ENCODE assay signal across 8 mouse cellular contexts in the genomic region with DNA sequence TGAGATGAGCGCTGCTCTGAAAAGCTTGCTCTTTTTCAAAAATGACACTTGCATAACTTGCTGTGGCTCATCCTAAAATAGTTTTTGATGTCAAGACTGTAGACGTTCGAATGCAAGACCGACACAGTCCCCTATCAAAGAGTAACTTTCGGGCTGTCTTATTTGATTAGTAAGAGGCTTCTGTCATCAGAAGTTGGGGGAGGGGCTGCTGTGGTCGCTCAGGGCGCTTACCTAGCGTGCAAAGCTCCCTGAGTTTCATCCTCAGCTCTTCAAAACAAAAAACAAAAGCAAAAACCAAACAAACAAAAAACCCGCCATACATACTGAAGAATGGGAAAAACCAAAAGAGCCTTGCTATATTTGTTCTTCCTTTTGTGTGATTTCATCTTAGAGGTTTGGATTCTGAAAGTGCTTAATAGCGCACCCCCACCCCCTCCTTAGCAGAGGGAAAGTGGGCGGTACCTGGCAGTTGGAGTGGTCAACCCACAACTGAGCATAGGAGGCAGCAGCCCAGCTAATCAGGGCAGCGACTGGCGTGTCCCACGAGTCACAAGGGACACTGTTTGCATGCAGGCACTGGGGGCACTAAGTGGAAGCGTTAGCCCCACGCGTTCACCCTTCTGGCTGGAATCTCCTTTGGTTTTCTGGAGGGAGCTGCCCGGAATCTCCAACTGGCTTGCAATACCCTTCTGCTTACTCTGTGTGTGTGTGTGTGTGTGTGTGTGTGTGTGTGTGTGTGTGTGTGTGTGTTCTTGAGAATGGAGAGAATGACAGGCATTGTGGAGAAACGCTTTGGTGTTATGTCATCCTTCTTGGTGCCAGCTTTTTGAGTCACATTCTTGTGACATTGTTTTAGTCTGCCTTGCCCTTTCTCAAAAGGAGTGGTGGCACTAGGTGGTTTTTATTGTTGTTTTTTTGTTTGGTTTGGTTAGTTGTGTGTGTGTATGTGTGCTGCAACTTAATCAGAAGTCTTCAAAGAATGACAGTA. TPM values are rescaled to one million over a fixed set of nuclear protein-coding genes. Genes with fewer than 3 reads are reported as not detected.
DNase-seq lines count a peak whose midpoint lies in the region; ATAC-seq and TF ChIP-seq lines count a peak whose summit lies in the region.

No protein-coding gene starts in this region.

- no peaks in the 10 kb centered on the region for H3K9me3 ChIP-seq in heart, embryonic 11.5 days (replicated peaks; ENCODE audit: control insufficient read depth, low read length)
- H3K9me3 ChIP-seq in kidney, embryonic 16.5 days (ENCODE audit: low read length), result no peaks in the 10 kb centered on the region
- H3K9me3 ChIP-seq in liver, embryonic 13.5 days (replicated peaks), result no peaks in the 10 kb centered on the region
- H3K9me3 ChIP-seq in stomach, embryonic 16.5 days (replicated peaks; ENCODE audit: control insufficient read depth, low read length), result no peaks in the 10 kb centered on the region

- H3K36me3 ChIP-seq in C2C12 (ENCODE audit: control insufficient read depth, insufficient read depth), result no peaks in the 10 kb centered on the region
- no peaks in the 10 kb centered on the region for H3K36me3 ChIP-seq in heart, embryonic 11.5 days (ENCODE audit: control insufficient read depth, insufficient read depth, low read length)
- no peaks in the 10 kb centered on the region for H3K36me3 ChIP-seq in kidney, embryonic 16.5 days (ENCODE audit: insufficient read depth, low read length)
- H3K36me3 ChIP-seq in liver, embryonic 13.5 days, result no peaks in the 10 kb centered on the region
- H3K36me3 ChIP-seq in stomach, embryonic 16.5 days (ENCODE audit: control insufficient read depth, insufficient read depth, low read length), result no peaks in the 10 kb centered on the region

- H3K9ac ChIP-seq in heart, embryonic 11.5 days (ENCODE audit: low read depth, low read length), result peak overlapping the region; percentile 70
- H3K9ac ChIP-seq in kidney, embryonic 16.5 days (replicated peaks; ENCODE audit: low read length), result peak overlapping the region; percentile 65
- H3K9ac ChIP-seq in liver, embryonic 13.5 days, result peak overlapping the region; percentile 76
- H3K9ac ChIP-seq in stomach, embryonic 16.5 days (ENCODE audit: low read length), result peak overlapping the region; percentile 63

- H3K79me3 ChIP-seq in C2C12 (ENCODE audit: low read depth), result no peaks in the 10 kb centered on the region

- peak overlapping the region; percentile 44 for H3ac ChIP-seq in C2C12 (ENCODE audit: control insufficient read depth, insufficient read length, low read depth)

- H3K4me1 ChIP-seq in bone marrow, adult 2 months (ENCODE audit: control insufficient read depth, insufficient read depth, low read length), result peaks cover 2% of the 10 kb centered on the region
- H3K4me1 ChIP-seq in heart, embryonic 11.5 days (ENCODE audit: control insufficient read depth, insufficient read depth, low read length), result 0 out of 2 replicates have a peak, but pooled peaks cover 3% of the 10 kb centered on the region
- peaks cover 10% of the 10 kb centered on the region; the same call in 1 of the 2 replicates for H3K4me1 ChIP-seq in kidney, embryonic 16.5 days (ENCODE audit: insufficient read depth, low read length)
- H3K4me1 ChIP-seq in liver, embryonic 13.5 days (replicated peaks), result peaks cover 19% of the 10 kb centered on the region
- peaks cover 7% of the 10 kb centered on the region; the same call in 1 of the 2 replicates for H3K4me1 ChIP-seq in stomach, embryonic 16.5 days (ENCODE audit: control insufficient read depth, insufficient read depth, low read length)

- no peak for TF ChIP-seq POLR2A in bone marrow, adult 2 months (IDR thresholded peaks at IDR 0.05; ENCODE audit: borderline replicate concordance, control insufficient read depth, low read depth, low read length)

- peak overlapping the region; percentile 99 for H3K4me2 ChIP-seq in heart, embryonic 11.5 days
- H3K4me2 ChIP-seq in kidney, embryonic 16.5 days (replicated peaks; ENCODE audit: low read depth, low read length), result peak overlapping the region; percentile 98
- H3K4me2 ChIP-seq in liver, embryonic 13.5 days, result peak overlapping the region; percentile 99
- peak overlapping the region; percentile 100 for H3K4me2 ChIP-seq in stomach, embryonic 16.5 days (ENCODE audit: low read depth, low read length)

- no peak overlapping the region for H3K4me3 ChIP-seq in C2C12 (ENCODE audit: insufficient read depth, poor library complexity, severe bottlenecking)
- H3K4me3 ChIP-seq in bone marrow, adult 2 months (replicated peaks; ENCODE audit: control insufficient read depth, low read depth, low read length), result peak overlapping the region; percentile 73
- H3K4me3 ChIP-seq in heart, embryonic 11.5 days (ENCODE audit: low read depth, low read length), result peak overlapping the region; percentile 71
- H3K4me3 ChIP-seq in kidney, embryonic 16.5 days (ENCODE audit: low read length), result peak overlapping the region; percentile 72
- H3K4me3 ChIP-seq in liver, embryonic 13.5 days (replicated peaks), result peak overlapping the region; percentile 68
- peak overlapping the region; percentile 62 for H3K4me3 ChIP-seq in stomach, embryonic 16.5 days (replicated peaks; ENCODE audit: low read length)

- peaks cover 7% of the 10 kb centered on the region for H3K27me3 ChIP-seq in C2C12 (ENCODE audit: control insufficient read depth, insufficient read depth, insufficient read length)
- H3K27me3 ChIP-seq in heart, embryonic 11.5 days (ENCODE audit: control insufficient read depth, insufficient read depth, low read length), result no peaks in the 10 kb centered on the region
- H3K27me3 ChIP-seq in kidney, embryonic 16.5 days (ENCODE audit: insufficient read depth, low read length), result peaks cover 3% of the 10 kb centered on the region; the same call in 1 of the 2 replicates
- 0 out of 2 replicates have a peak, but pooled peaks cover 8% of the 10 kb centered on the region for H3K27me3 ChIP-seq in liver, embryonic 13.5 days
- H3K27me3 ChIP-seq in stomach, embryonic 16.5 days (ENCODE audit: control insufficient read depth, insufficient read depth, low read length), result no peaks in the 10 kb centered on the region

- DNase-seq in liver, embryonic 13.5 days, result peak; percentile 50
- peak; percentile 35 for DNase-seq in neural tube, embryonic 10.5 days (ENCODE audit: extremely low spot score, low spot score)

- TF ChIP-seq CTCF in C2C12 (IDR thresholded peaks at IDR 0.05; ENCODE audit: control insufficient read depth, insufficient read depth, insufficient read length), result no peak
- no peak for TF ChIP-seq CTCF in bone marrow, adult 2 months (IDR thresholded peaks at IDR 0.05; ENCODE audit: control insufficient read depth, insufficient read depth, low read length)

- peak overlapping the region; percentile 65; the same call in 1 of the 2 replicates for H3K27ac ChIP-seq in bone marrow, adult 2 months (ENCODE audit: control insufficient read depth, insufficient read depth, low read depth, low read length, poor library complexity)
- H3K27ac ChIP-seq in heart, embryonic 11.5 days (ENCODE audit: low read depth, low read length), result peak overlapping the region; percentile 75; the same call in 1 of the 2 replicates
- no peak overlapping the region for H3K27ac ChIP-seq in kidney, embryonic 16.5 days (ENCODE audit: low read length)
- H3K27ac ChIP-seq in liver, embryonic 13.5 days, result peak overlapping the region; percentile 55; the same call in 1 of the 2 replicates
- peak overlapping the region; percentile 21; the same call in 1 of the 2 replicates for H3K27ac ChIP-seq in stomach, embryonic 16.5 days (ENCODE audit: low read length)

- WGBS in bone marrow, adult 2 months, result under 1% methylated on average over 19 of the region's 19 CpGs
- 1% methylated on average over 19 of the region's 19 CpGs for whole genome bisulfite sequencing in heart, embryonic 11.5 days (ENCODE audit: insufficient replicate concordance)
- WGBS in kidney, embryonic 16.5 days, result 3% methylated on average over 19 of the region's 19 CpGs
- 4% methylated on average over 19 of the region's 19 CpGs for WGBS in liver, embryonic 13.5 days (ENCODE audit: insufficient replicate concordance)
- WGBS in stomach, embryonic 16.5 days, result 3% methylated on average over 19 of the region's 19 CpGs

- ATAC-seq in erythroblast, adult 5-6 weeks (replicated peaks; ENCODE audit: low FRiP score, poor library complexity, severe bottlenecking), result peak; percentile 56
- ATAC-seq in heart, embryonic 11.5 days (replicated peaks; ENCODE audit: insufficient number of reproducible peaks, low FRiP score, low TSS enrichment), result peak; percentile 52; the same call in 1 of the 2 replicates
- ATAC-seq in kidney, embryonic 16.5 days (ENCODE audit: low FRiP score, low TSS enrichment), result peak; percentile 69
- peak; percentile 31; the same call in 1 of the 2 replicates for ATAC-seq in liver, embryonic 13.5 days (ENCODE audit: low read depth)
- peak; percentile 25; the same call in 1 of the 2 replicates for ATAC-seq in stomach, embryonic 16.5 days (ENCODE audit: insufficient read depth, low FRiP score)

- H3K79me2 ChIP-seq in C2C12 (ENCODE audit: control insufficient read depth, insufficient read depth), result no peaks in the 10 kb centered on the region

TF ChIP-seq in C2C12, 6 proteins besides CTCF, POLR2A, EP300 and RAD21 (continues in another document):
- no peak for TF ChIP-seq MYOD1 (IDR thresholded peaks at IDR 0.05; ENCODE audit: control insufficient read depth, insufficient read length, low read depth)
- no peak for TF ChIP-seq USF1 (IDR thresholded peaks at IDR 0.05; ENCODE audit: low read depth)

RNA-seq across cellular contexts. Expression of a gene that starts 1.0 kb away (rescaled TPM):
- polyA plus RNA-seq in C2C12 (2012; fragmentation: generic; extraction: Trizol), result 7.0 TPM
- 31.7 and 64.9 TPM in 2 replicates for polyA plus RNA-seq in bone marrow, adult 2 months (2011; ENCODE audit: insufficient read depth, insufficient read length, low replicate concordance, missing spikeins)
- 34.9 and 82.2 TPM in 2 replicates for total RNA-seq in erythroblast, adult 5-6 weeks (2015; ENCODE audit: low replicate concordance)
- total RNA-seq in erythroblast, adult 5-6 weeks (2017; ENCODE audit: low replicate concordance), result 82.6 and 96.5 TPM in 2 replicates
- 54.0 and 59.5 TPM in 2 replicates for polyA plus RNA-seq in heart, embryonic 11.5 days (2014; fragmentation: Nextera tagmentation; extraction: Ambion mirVana)
- 48.4 and 58.8 TPM in 2 replicates for polyA plus RNA-seq in kidney, embryonic 16.5 days (2015; fragmentation: Nextera tagmentation; extraction: Ambion mirVana)
- polyA plus RNA-seq in liver, embryonic 13.5 days (2015; fragmentation: Nextera tagmentation; extraction: Ambion mirVana), result 16.7 and 22.3 TPM in 2 replicates
- polyA plus RNA-seq in stomach, embryonic 16.5 days (2015; fragmentation: Nextera tagmentation; extraction: Ambion mirVana), result 44.4 and 51.6 TPM in 2 replicates

RNA-seq across cellular contexts. Expression of a gene that starts 36.4 kb away (rescaled TPM):
- 12.6 TPM for polyA plus RNA-seq in C2C12 (2012; fragmentation: generic; extraction: Trizol)
- 3.0 and 9.7 TPM in 2 replicates for polyA plus RNA-seq in bone marrow, adult 2 months (2011; ENCODE audit: insufficient read depth, insufficient read length, low replicate concordance, missing spikeins)
- 0.19 and 1.9 TPM in 2 replicates for total RNA-seq in erythroblast, adult 5-6 weeks (2015; ENCODE audit: low replicate concordance)
- 2.7 and 3.5 TPM in 2 replicates for total RNA-seq in erythroblast, adult 5-6 weeks (2017; ENCODE audit: low replicate concordance)
- polyA plus RNA-seq in heart, embryonic 11.5 days (2014; fragmentation: Nextera tagmentation; extraction: Ambion mirVana), result 16.2 and 16.9 TPM in 2 replicates
- 17.4 and 18.1 TPM in 2 replicates for polyA plus RNA-seq in kidney, embryonic 16.5 days (2015; fragmentation: Nextera tagmentation; extraction: Ambion mirVana)
- polyA plus RNA-seq in liver, embryonic 13.5 days (2015; fragmentation: Nextera tagmentation; extraction: Ambion mirVana), result 3.7 and 3.9 TPM in 2 replicates
- polyA plus RNA-seq in stomach, embryonic 16.5 days (2015; fragmentation: Nextera tagmentation; extraction: Ambion mirVana), result 18.3 and 19.7 TPM in 2 replicates
